Mouse (Mus musculus) erythroblast, embryonic 14.5 days (primary cell): ENCODE results near the gene Sdf4.

Source experiments
- GATA1 ChIP-seq: IDR thresholded peaks from 2 replicates; pipeline ENCODE4 v1.6.1; 2012; ENCODE audit warnings: low read length, inconsistent platforms, mixed read lengths
- TAL1 ChIP-seq: IDR thresholded peaks from 3 replicates; pipeline ENCODE4 v1.6.1; 2012; ENCODE audit warnings: low read length, inconsistent platforms, mixed read lengths

DNA sequence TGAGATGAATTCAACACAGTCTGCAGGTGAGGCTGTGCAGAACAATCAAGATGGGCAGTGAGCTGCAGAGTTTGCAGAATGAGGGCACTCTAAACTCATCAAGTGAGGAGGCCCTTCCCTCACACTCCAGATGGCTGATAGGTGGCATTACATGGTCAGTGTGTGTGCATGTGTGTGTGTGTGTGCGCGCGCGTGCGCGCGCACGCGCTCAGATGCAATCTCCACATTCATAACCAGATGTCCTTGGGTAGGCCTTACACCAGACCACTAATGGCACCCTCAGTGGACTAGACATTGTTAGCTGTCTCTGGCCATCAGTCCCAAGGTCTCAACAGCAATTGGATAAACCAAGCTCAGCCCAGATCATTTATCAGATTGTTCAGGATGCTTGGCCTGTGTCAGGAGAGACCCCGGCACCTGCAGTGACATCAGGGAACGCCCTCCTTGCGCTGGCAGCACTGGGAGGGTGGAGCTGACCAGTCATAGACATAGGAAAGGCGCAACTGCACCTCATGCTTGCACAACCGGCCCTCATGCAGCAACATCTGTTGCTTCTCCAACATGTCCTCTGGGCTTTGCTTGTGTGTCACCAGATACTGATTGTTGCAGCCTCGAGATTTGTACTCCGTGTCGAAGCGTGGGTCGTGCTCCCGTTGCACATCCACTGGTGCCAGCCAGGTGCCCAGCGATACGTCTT is 1.3 kb upstream of the Sdf4 start:
- TF ChIP-seq GATA1 (no peak), TAL1 (no peak)
